Mouse (Mus musculus): ENCODE measurements around the gene Pi4ka. TPM values are rescaled to one million over a fixed set of nuclear protein-coding genes. Genes with fewer than 3 reads are reported as not detected.
"Not testable (repeated sequence)": the region's sequence is repeated elsewhere in the genome, so short reads cannot be mapped to it uniquely, and the experiment has no call there.

Gene Pi4ka
- polyA plus RNA-seq, 1 experiment, result 46.1 TPM

GRCm38 (mm10) chr16:17234499-17234895 is 171.6 kb downstream of the Pi4ka start:
- no peaks in the 10 kb centered on the region; the same call in 1 of the 2 replicates for H3K4me1 ChIP-seq (ENCODE audit: control insufficient read depth, insufficient read depth, low read length)
- H3K27ac ChIP-seq (ENCODE audit: control insufficient read depth, insufficient read depth, low read depth, low read length, poor library complexity), result no peak overlapping the region
- TF ChIP-seq CTCF (IDR thresholded peaks at IDR 0.05; ENCODE audit: control insufficient read depth, insufficient read depth, low read length), result no peak
- no peak for TF ChIP-seq POLR2A (IDR thresholded peaks at IDR 0.05; ENCODE audit: borderline replicate concordance, control insufficient read depth, low read depth, low read length)
- 14% methylated on average over 12 of the region's 12 CpGs for WGBS
- no peak overlapping the region for H3K4me3 ChIP-seq (replicated peaks; ENCODE audit: control insufficient read depth, low read depth, low read length)

GRCm38 (mm10) chr16:17233702-17234498 is 172.2 kb downstream of the Pi4ka start:
- WGBS, result under 1% methylated on average over 62 of the region's 62 CpGs
- TF ChIP-seq CTCF (IDR thresholded peaks at IDR 0.05; ENCODE audit: control insufficient read depth, insufficient read depth, low read length), result no peak
- no peak for TF ChIP-seq POLR2A (IDR thresholded peaks at IDR 0.05; ENCODE audit: borderline replicate concordance, control insufficient read depth, low read depth, low read length)
- Histone ChIP-seq H3K4me1 (ENCODE audit: control insufficient read depth, insufficient read depth, low read length) (no peaks in the 10 kb centered on the region; the same call in 1 of the 2 replicates), H3K27ac (ENCODE audit: control insufficient read depth, insufficient read depth, low read depth, low read length, poor library complexity) (peak overlapping the region; percentile 60; the same call in 1 of the 2 replicates), H3K4me3 (replicated peaks; ENCODE audit: control insufficient read depth, low read depth, low read length) (peak overlapping the region; percentile 62)

- Histone ChIP-seq H3K27ac (ENCODE audit: control insufficient read depth, insufficient read depth, low read depth, low read length, poor library complexity) (peak within 1 kb of the TSS; percentile 60; the same call in 1 of the 2 replicates), H3K4me1 (ENCODE audit: control insufficient read depth, insufficient read depth, low read length) (no peaks in the 10 kb centered on the region; the same call in 1 of the 2 replicates), H3K4me3 (replicated peaks; ENCODE audit: control insufficient read depth, low read depth, low read length) (peak within 1 kb of the TSS; percentile 62)
- 6% methylated on average over 59 of the region's 59 CpGs for WGBS
- TF ChIP-seq POLR2A (IDR thresholded peaks at IDR 0.05; ENCODE audit: borderline replicate concordance, control insufficient read depth, low read depth, low read length) (peak; percentile 59; the same call in 1 of the 2 replicates), CTCF (IDR thresholded peaks at IDR 0.05; ENCODE audit: control insufficient read depth, insufficient read depth, low read length) (no peak)
Observed at GRCm38 (mm10) chr16:17232794-17233701, 173.1 kb downstream of the Pi4ka start, which contains the start of gene Hic2. Gene Hic2 (plus strand): TSS chr16:17233572.

- H3K27ac ChIP-seq (ENCODE audit: control insufficient read depth, insufficient read depth, low read depth, low read length, poor library complexity); H3K4me3 ChIP-seq (replicated peaks; ENCODE audit: control insufficient read depth, low read depth, low read length): not testable (repeated sequence)
- 85% methylated on average over 2 of the region's 2 CpGs for WGBS
Observed at GRCm38 (mm10) chr16:17231523-17231922, 174.6 kb downstream of the Pi4ka start.

More at GRCm38 (mm10) chr16:17231523-17231922, 174.6 kb downstream of the Pi4ka start:
- not testable (repeated sequence) for H3K4me1 ChIP-seq (ENCODE audit: control insufficient read depth, insufficient read depth, low read length)

Other genes with a start within 250 kb of the Pi4ka start
- 70.5 and 97.7 TPM in 2 replicates for gene Ube2l3, start 203.7 kb downstream of the Pi4ka start, polyA plus RNA-seq (2011; ENCODE audit: insufficient read depth, insufficient read length, low replicate concordance, missing spikeins)
- not detected in 2 replicates for gene Rimbp3, start 197.7 kb downstream of the Pi4ka start, polyA plus RNA-seq (2011; ENCODE audit: insufficient read depth, insufficient read length, low replicate concordance, missing spikeins)
- gene Hic2, start 172.7 kb downstream of the Pi4ka start, polyA plus RNA-seq (2011; ENCODE audit: insufficient read depth, insufficient read length, low replicate concordance, missing spikeins), result 1.2 and 3.5 TPM in 2 replicates
- gene Tmem191c, start 130.2 kb downstream of the Pi4ka start, polyA plus RNA-seq (2011; ENCODE audit: insufficient read depth, insufficient read length, low replicate concordance, missing spikeins), result 11.5 and 35.5 TPM in 2 replicates
- 0.63 and 2.3 TPM in 2 replicates for gene Serpind1, start 74.9 kb downstream of the Pi4ka start, polyA plus RNA-seq (2011; ENCODE audit: insufficient read depth, insufficient read length, low replicate concordance, missing spikeins)
- gene Snap29, start 328 bp downstream of the Pi4ka start, polyA plus RNA-seq (2011; ENCODE audit: insufficient read depth, insufficient read length, low replicate concordance, missing spikeins), result 7.7 and 14.5 TPM in 2 replicates
- gene Crkl, start 45.7 kb upstream of the Pi4ka start, polyA plus RNA-seq (2011; ENCODE audit: insufficient read depth, insufficient read length, low replicate concordance, missing spikeins), result 10.5 and 18.7 TPM in 2 replicates
- gene Aifm3, start 83.3 kb upstream of the Pi4ka start, polyA plus RNA-seq (2011; ENCODE audit: insufficient read depth, insufficient read length, low replicate concordance, missing spikeins), result not detected in 2 replicates
- 22.2 and 40.6 TPM in 2 replicates for gene Lztr1, start 102.4 kb upstream of the Pi4ka start, polyA plus RNA-seq (2011; ENCODE audit: insufficient read depth, insufficient read length, low replicate concordance, missing spikeins)
- gene Thap7, start 124.8 kb upstream of the Pi4ka start, polyA plus RNA-seq (2011; ENCODE audit: insufficient read depth, insufficient read length, low replicate concordance, missing spikeins), result 13.6 and 31.8 TPM in 2 replicates
- gene Lrrc74b, start 154.9 kb upstream of the Pi4ka start, polyA plus RNA-seq (2011; ENCODE audit: insufficient read depth, insufficient read length, low replicate concordance, missing spikeins), result not detected in 2 replicates
- gene P2rx6, start 155.6 kb upstream of the Pi4ka start, polyA plus RNA-seq (2011; ENCODE audit: insufficient read depth, insufficient read length, low replicate concordance, missing spikeins), result 0.41 TPM in 1 of 2 replicates, not detected in the other
- gene Slc7a4, start 176.9 kb upstream of the Pi4ka start, polyA plus RNA-seq (2011; ENCODE audit: insufficient read depth, insufficient read length, low replicate concordance, missing spikeins), result 4.5 and 4.6 TPM in 2 replicates
- gene Smpd4, start 213.0 kb upstream of the Pi4ka start, polyA plus RNA-seq (2011; ENCODE audit: insufficient read depth, insufficient read length, low replicate concordance, missing spikeins), result 17.1 and 24.9 TPM in 2 replicates
- 2.4 and 9.9 TPM in 2 replicates for gene Ccdc74a, start 240.2 kb upstream of the Pi4ka start, polyA plus RNA-seq (2011; ENCODE audit: insufficient read depth, insufficient read length, low replicate concordance, missing spikeins)